Mouse (Mus musculus) heart, postnatal 4 days (tissue): ENCODE data around the gene Jund. TPM values are rescaled to one million over a fixed set of nuclear protein-coding genes. Genes with fewer than 3 reads are reported as not detected.
A peak's percentile ranks its signal among the peaks of the same experiment; 100 is the strongest.

Experiments
- DNase-seq: peaks from one replicate; pipeline ENCODE4 v3.0.0; 2021
- total RNA-seq, 2 experiments: library from RNA; stranded (reverse); gene quantifications; 2 replicates each; pipeline ENCODE4 v1.2.3; 2021

Jund gene
- total RNA-seq, 2 experiments from 2014 or later = 254 to 261 TPM

DNA sequence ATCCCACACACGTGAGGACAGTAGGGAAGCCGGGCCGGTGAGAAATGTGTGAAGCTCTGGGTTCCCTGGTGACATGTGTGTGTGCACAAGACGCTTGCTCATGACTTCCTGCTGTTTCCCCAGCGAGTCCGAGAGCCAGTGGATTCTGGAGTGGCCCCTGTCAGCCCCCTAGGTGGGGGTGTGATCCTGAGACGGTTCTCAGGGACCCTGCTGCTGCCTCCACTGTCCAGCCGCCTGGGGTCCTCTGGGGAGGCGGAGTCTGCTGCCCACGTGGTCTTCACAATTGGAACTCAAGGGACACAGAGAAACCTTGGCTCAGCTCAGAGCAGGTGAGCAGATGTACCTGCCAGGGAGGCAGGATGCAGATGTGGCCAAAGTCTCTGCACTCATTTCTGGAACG is 28.0 kb downstream of the Jund start:
- no peak for DNase-seq

DNA sequence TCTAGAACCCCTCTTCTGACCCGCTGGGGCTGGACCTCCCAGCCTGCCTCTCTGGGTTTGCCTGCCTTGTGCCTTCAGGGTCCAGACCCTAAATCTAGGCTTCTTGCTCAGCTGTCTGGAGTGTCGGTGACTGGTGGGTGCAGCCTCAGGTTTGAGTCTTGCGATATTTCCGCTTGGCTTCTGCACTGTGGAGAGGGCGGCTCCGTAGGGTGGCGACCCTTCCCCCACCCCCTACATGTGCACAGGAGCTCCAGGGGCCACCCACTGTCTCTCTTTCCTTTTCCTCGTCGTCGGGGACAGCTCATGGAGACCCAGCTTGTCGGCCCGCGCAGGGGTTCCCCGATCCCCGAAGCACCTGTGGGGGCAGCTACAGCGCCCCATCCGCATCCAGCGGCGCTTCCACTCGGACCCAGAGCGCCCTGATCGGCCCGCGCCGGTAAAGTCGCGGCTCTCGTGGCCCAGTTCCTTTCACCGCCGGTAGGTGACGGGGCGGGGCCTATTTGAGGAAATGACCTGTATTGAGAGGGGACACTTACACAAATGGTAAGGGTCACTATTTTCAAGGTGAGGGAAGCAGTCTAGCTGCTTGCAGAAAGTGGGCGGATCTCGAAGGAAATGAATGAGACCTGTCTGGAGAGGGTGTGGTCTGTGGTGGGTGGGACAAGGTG is 31.2 kb downstream of the Jund start:
- DNase-seq = no peak

GRCm38 (mm10) chr8:70730956-70731355 is 32.2 kb downstream of the Jund start:
- DNase-seq = no peak

DNA sequence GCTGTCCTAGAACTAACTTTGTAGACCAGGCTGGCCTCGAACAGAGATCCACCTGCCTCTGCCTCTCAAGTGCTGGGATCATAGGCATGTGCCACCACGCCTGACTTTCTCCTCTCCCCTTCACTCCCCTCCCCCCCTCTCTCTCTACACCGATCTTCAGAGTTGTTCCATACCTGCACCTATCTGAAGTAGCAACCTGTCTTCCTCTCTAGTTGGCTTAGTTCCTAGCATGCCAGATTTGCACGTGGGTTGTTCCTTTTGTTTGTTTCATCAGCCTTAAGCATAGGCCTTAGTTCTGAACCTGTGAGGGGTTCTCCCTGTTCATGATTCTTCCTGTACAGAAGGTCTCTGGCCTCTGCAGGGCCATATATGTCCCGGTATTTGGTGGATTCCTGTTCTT is 39.0 kb downstream of the Jund start:
- no peak for DNase-seq

GRCm38 (mm10) chr8:70738211-70738610 is 39.5 kb downstream of the Jund start:
- DNase-seq = no peak

DNA sequence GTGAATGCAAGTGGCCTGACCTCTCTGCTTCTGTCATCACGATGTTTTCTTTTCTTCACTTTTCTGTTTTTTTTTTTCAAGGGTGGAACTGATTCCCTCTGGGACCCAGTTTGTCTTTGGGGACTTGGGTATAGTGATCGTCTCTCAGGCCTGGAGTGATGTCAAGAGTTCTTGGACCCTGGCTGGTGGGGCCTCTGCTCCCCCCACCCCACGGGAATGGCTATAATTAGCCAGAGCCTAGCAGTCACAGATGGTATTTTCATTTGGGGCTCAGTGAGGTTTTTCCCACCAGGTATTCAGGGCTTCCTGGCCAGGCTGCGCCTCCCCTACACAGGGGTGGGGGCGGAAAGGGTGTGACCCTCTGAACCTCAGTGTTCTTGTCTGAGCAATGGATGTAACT is 42.9 kb downstream of the Jund start:
- no peak for DNase-seq

- DNase-seq = peak; percentile 17
Measured at GRCm38 (mm10) chr8:70742176-70742575, 43.4 kb downstream of the Jund start.

DNA sequence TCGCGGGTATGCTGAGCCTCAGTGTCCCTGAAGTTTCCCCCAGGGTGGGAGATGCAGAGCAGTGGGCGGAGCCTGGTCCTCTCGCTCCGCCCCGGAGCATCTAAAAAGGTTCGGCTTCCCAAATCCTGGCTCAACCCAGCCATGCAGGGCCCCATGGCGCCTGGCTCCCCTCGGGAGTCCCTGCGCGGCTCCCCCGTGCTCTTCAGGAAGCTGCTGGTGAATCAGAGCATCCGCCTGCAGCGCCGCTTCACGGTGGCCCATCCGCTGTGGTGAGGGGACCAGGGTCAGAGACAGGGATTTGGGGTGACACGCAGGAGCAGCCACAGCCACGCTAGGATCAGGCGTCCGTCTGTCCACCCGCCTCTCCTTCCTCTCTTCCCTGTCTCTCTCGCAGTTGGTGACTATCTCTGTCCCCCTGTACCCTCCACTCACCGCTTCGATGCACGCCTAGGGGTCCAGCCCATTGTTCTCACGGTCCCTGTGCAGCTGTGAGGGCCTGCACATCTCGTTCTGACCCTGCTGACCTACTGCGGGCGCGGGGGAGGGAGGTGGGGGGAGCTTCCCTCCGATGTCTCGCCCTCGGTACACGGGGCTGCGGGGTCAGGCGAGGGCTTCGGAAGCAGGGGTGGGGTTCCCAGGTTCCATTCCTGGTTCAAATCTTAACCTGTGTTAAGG is 44.4 kb downstream of the Jund start:
- peak; percentile 43 for DNase-seq

DNA sequence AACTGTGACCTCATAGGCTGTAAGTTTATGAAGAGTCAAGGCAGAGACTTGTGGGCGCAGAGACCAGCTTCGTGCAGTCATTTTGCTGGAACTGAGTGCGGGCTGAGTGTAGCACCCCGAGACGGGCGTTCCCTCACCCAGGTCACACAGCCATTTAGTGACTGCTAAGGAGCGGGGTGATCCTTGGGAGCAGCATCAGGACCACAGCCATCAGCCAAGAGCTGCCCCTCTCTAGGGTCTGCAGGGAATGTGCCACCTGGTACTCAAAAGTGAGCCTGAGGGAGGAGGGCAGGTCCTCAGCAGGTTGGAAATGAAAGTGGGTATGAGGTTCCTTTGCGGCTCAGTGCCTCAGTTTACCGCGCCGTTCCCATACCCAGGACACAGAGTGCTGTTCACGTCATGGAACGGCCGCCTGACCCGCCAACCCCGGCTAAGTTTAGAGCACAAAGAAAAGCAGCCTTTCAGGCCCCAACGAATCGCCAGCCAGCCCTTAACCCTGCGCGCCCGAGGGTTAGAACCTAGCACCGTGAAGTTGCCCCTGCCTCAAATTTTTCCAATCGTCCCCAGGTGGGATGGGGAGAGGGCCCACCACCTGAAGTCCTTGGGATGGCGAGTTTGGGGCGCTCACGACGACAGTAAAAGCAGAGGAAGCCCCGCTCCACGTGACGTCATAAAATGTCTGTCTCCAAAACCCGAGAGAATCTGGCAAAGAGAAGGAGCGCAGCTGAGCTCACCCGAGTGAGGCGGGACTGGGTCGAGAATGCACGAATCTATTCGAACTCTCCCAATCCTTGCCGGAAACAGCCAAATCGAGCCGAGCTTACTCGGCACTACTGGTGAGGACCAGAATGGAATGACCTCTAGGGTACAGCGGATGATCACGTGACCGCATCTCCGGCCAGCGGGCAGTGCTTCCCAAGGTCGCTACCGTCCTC is 45.2 kb downstream of the Jund start:
- DNase-seq = peak; percentile 62

DNA sequence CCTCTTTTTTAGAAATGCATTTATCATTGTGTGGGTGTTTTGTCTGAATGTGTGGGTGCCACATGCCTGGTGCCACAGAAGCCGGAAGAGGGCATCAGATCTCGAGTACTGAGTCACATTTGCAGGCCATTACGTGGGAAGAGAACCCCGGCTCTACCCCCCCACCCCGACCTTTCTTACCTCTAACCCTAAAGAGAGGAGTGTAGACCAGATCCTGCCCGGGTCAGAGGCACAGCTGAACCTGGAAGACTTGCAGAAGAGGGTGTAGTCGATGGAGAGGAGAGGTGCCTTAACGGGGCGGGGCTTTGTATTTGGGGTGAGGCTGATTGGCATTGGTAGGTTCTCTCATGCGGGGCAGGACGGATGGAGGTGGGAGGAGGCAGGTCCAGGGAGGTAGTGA is 46.1 kb downstream of the Jund start:
- no peak for DNase-seq

DNA sequence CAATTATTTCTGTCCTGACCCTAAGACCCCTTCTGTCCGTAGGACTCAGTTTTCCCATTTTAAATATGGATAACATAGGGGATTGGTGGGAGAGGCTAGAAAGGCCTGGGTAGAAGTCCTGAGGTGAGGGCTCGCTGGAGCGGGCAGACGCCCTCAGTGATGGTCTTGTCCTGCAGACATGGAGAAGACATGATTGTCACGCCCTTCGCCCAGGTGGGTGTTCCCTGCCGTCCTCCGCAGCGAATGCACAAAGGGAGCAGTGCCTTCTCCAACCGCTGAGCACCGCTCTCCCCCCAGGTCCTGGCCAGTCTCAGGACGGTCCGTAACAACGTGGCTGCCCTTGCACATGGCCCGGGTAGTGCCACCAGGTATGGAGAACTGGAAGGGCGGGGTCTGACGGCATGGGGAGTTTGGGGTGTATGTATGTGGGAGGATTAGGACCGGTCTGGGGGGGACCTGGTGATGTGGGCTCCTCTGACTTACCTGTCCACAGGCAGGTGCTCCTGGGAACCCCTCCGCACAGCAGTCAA is 47.0 kb downstream of the Jund start:
- DNase-seq = no peak

DNA sequence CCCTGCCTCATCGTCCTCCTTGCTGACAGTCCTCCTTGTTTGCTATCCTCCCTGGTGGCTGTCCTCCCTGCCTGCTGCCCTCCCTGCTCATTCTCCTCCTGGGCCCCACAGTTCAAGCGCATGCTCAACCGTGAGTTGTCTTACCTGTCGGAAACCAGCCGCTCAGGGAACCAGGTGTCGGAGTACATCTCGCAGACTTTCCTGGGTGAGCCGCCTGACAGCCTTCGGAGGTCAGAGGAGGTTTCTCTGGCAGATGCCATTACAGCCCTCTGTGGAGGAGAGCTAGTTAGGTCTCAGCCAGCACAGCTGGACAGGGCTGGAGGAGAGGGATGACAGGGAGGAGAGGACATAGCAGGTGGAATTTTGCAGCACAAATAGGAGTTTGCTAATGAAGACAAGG is 47.9 kb downstream of the Jund start:
- DNase-seq = no peak

DNA sequence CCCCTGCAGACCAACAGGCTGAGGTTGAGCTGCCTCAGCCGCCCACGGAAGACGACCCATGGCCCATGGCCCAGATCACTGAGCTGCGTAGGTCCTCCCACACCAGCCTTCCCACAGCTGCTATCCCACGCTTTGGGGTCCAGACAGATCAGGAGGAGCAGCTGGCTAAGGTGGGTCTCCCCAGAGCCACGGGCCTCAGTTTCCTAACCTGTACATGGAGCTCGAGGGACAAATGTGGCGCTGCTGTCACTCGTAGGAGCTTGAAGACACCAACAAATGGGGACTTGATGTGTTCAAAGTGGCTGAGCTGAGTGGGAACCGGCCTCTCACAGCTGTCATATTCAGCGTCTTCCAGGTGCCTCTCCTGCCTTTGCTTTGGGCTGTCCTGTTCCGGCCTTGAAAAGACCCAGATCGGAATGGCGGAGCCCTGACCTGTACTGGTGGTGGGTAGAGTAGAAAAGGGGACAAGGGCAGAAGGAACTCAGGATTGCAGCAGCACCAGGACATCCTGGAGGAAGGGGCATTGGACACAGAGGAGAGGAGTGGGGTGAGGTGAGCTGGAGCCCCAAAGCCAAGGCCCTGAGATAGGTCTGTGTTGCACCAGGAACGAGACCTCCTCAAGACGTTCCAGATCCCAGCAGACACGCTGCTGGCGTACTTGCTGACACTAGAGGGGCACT is 48.6 kb downstream of the Jund start:
- DNase-seq = no peak

DNA sequence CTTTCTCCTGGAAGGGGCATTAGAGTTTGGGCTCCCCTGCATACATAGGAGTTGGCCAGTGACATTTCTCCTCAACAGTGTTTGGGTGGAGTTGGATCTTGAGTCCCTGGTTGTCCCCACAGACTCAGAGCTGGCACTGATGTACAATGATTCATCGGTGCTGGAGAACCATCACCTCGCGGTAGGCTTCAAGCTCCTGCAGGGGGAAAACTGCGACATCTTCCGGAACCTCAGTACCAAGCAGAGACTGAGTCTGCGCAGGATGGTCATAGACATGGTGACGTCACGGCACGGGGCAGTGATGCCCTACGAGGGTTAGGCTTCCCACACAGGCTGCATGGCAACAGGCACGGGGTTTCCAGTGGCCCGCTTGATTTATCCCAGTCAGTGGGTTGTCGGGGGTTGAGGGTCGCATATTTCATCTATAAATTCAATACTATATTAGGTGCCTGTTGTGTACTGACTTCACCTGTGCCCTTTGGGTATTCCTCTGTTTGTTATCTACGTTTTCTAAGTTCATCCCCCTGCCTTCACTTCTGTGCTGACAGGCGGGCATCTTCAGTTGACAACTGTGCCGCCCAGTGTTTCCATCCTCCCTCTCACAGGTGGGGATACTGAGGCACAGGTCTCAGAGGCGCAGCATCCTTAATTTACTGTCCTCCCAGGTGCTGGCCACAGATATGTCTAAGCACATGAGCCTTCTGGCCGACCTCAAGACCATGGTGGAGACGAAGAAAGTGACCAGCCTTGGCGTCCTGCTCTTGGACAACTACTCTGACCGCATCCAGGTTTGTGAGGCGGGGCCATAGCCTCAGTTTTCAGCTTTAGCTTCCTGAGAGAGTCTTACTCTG is 49.7 kb downstream of the Jund start:
- no peak for DNase-seq

DNA sequence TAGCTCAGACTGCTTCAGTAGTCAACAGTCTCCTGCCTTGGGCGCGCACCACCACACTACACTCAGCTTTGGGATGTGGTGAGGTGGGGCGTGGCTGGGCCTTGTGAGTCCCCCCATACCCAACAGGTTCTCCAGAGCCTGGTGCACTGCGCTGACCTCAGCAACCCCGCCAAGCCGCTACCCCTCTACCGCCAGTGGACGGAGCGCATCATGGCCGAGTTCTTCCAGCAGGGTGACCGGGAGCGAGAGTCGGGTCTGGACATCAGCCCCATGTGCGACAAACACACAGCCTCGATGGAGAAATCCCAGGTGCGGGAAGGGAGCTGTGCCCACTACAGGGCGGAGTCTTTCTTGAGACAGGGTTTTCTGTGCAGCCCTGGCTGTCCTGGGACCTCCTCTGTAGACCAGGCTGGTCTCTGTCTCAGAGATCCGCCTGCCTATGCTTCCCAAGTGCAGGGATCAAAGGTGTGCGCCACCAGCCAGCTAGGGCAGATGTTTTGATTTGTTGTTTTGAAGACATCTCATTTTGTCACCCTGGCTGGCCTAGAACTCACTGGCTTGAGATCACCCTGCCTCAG is 50.4 kb downstream of the Jund start:
- DNase-seq = peak; percentile 9

Other genes starting within 250 kb of the Jund start
- gene Klhl26, start 222.0 kb upstream of the Jund start, total RNA-seq = 1 to 10 TPM; 8.2 to 9.2 TPM
- gene Tmem59l, start 211.6 kb upstream of the Jund start, total RNA-seq = not detected
- gene Crlf1, start 205.8 kb upstream of the Jund start, total RNA-seq = under 1 TPM in 1 of 2 experiments, not detected in 1; 0.55 TPM
- gene Rex1bd, start 192.2 kb upstream of the Jund start, total RNA-seq = 100 to 1,000 TPM in 1 of 2 experiments, 10 to 100 TPM in 1; 96.9 to 109 TPM
- 1,000 to 10,000 TPM; 1,698 to 1,707 TPM for gene Uba52, start 188.1 kb upstream of the Jund start, total RNA-seq
- gene Fkbp8, start 171.2 kb upstream of the Jund start, total RNA-seq = 100 to 1,000 TPM; 204 to 207 TPM
- gene Kxd1, start 171.0 kb upstream of the Jund start, total RNA-seq = 10 to 100 TPM; 67.5 to 76.9 TPM
- 10 to 100 TPM; 16.7 to 17.6 TPM for gene Ell, start 159.5 kb upstream of the Jund start, total RNA-seq
- 10 to 100 TPM; 38.9 to 41.6 TPM for gene Isyna1, start 104.6 kb upstream of the Jund start, total RNA-seq
- gene Ssbp4, start 90.1 kb upstream of the Jund start, total RNA-seq = 10 to 100 TPM; 73.8 to 78.5 TPM
- 1 to 10 TPM; 1.1 to 1.5 TPM for gene Lrrc25, start 82.8 kb upstream of the Jund start, total RNA-seq
- 1 to 10 TPM; 2.7 to 3.5 TPM for gene Gdf15, start 66.5 kb upstream of the Jund start, total RNA-seq
- 10 to 100 TPM; 32.2 to 38.4 TPM for gene Pgpep1, start 38.6 kb upstream of the Jund start, total RNA-seq
- 100 to 1,000 TPM; 107 to 120 TPM for gene Lsm4, start 25.7 kb upstream of the Jund start, total RNA-seq
- gene Iqcn, start 4.5 kb downstream of the Jund start, total RNA-seq = under 1 TPM; 0.10 to 0.11 TPM
- not detected for gene Gm3336, start 19.6 kb downstream of the Jund start, total RNA-seq
- 1 to 10 TPM in 1 of 2 experiments, under 1 TPM in 1; 0.74 to 1.0 TPM for gene Pde4c, start 24.8 kb downstream of the Jund start, total RNA-seq
- 10 to 100 TPM; 27.3 to 28.7 TPM for gene Rab3a, start 55.7 kb downstream of the Jund start, total RNA-seq
- 10 to 100 TPM; 35.8 to 37.9 TPM for gene Mpv17l2, start 62.0 kb downstream of the Jund start, total RNA-seq
- 10 to 100 TPM; 36.0 to 39.2 TPM for gene Pik3r2, start 77.8 kb downstream of the Jund start, total RNA-seq
- gene Mast3, start 106.1 kb downstream of the Jund start, total RNA-seq = 1 to 10 TPM; 8.4 to 8.9 TPM
- gene Il12rb1, start 109.5 kb downstream of the Jund start, total RNA-seq = under 1 TPM in 1 of 2 experiments, not detected in 1; 0.12 TPM
- gene Arrdc2, start 140.8 kb downstream of the Jund start, total RNA-seq = 1 to 10 TPM; 5.1 to 7.5 TPM
- gene Kcnn1, start 164.3 kb downstream of the Jund start, total RNA-seq = 1 to 10 TPM; 2.5 to 3.0 TPM
- gene Ccdc124, start 175.0 kb downstream of the Jund start, total RNA-seq = 10 to 100 TPM; 42.6 to 46.2 TPM
- under 1 TPM in 1 of 2 experiments, not detected in 1; 0.11 TPM for gene Slc5a5, start 193.8 kb downstream of the Jund start, total RNA-seq
- 1,000 to 10,000 TPM; 1,266 to 1,294 TPM for gene Rpl18a, start 198.5 kb downstream of the Jund start, total RNA-seq
- 10 to 100 TPM; 35.2 to 36.0 TPM for gene Map1s, start 207.0 kb downstream of the Jund start, total RNA-seq